Mouse (Mus musculus) large intestine, adult 2 months (tissue): ENCODE data around the gene Ern2. TPM values are rescaled to one million over a fixed set of nuclear protein-coding genes. Genes with fewer than 3 reads are reported as not detected.

ENCODE experiments used
- DNase-seq: peaks from one replicate; pipeline ENCODE4 v3.0.0-alpha.2; 2012; ENCODE audit warnings: low read depth, low spot score
- WGBS: fragments of 180-500 bp; shearing (Covaris S2); methylation state at CpG from one replicate; pipeline ENCODE4 v1.1.7; 2018; 5-methylcytosine and 5-hydroxymethylcytosine counted together
- polyA plus RNA-seq: library from polyadenylated mRNA; depleted of rRNA; stranded (reverse); fragments of >200 nt; gene quantifications from 2 replicates; pipeline ENCODE4 v1.2.3, GENCODE M21; 2012; rRNA removed

Ern2 gene
- 17.4 and 30.3 TPM in 2 replicates for polyA plus RNA-seq

DNA sequence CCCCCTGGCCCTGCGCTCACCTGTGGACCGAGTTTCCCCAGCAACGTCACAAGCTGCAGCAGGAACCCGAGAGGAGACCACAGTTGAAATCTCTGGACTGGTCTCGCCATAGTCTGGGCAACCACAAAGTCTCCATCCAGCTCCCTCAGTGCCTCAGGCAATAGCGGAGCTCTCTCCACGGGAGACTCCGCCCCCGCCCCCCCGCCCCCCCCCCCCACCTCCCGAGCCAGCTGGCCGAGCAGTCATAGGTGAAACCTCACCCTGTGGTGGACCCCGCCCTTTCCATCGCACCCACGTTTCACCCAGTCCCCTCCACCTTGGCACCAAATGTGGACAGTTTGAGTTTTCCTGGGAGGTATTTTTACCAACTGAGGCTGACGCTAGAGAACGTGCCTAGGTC, at the start of gene Ern2:
TSS of gene Ern2 (minus strand) at position 165 of the 400 bp plus-strand sequence.
- WGBS, result 7% methylated on average over 17 of the region's 17 CpGs
- DNase-seq, result no peak

GRCm38 (mm10) chr7:122230866-122231265, 44.9 kb upstream of the Ern2 start:
- 83% methylated on average over 4 of the region's 4 CpGs for WGBS
- DNase-seq, result no peak

GRCm38 (mm10) chr7:122229916-122230315, 43.9 kb upstream of the Ern2 start:
- WGBS, result 91% methylated on average over 4 of the region's 4 CpGs
- no peak for DNase-seq

GRCm38 (mm10) chr7:122229306-122229705, 43.3 kb upstream of the Ern2 start:
- WGBS, result 70% methylated on average over 3 of the region's 3 CpGs
- no peak for DNase-seq

- DNase-seq, result no peak
- WGBS, result 42% methylated on average over 4 of the region's 4 CpGs
These were observed 40.7 kb upstream of the Ern2 start for GRCm38 (mm10) chr7:122226744-122227143.

DNA sequence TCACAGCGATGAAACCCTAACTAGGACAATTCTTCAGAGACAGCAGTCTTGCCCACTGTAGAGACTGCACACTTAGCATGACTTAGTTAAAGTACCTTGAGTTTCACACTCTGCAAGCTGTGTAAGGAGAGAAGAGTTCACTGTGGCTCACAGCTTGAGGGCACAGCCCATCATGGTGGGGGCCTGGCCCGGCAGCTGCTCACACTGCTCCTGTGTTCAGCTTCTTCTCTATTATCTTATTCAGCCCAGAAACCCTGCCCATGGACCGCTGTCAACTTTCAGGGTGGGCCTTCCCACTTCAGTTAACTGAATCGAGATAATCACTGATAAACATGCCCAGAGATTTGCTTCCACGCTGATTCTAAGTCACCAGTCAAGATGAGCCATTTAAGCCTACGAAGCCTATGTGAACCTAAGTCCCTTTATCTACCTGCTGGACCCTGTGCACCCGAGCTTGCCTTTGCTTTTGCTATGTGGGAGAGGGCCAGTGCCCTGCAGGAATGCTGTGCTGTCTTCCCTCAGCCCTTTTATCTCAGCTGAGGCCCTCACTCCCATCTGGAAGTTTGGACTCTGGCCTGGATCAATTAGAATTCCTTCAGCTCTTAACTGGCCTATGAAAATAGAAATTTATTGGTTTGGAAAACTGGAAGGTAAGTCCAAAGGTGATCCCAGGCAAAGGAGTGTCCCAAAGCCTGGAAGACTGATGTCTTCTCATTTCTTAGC, 40.2 kb upstream of the Ern2 start:
- WGBS, result 38% methylated on average over 7 of the region's 7 CpGs
- peak; percentile 75 for DNase-seq

DNA sequence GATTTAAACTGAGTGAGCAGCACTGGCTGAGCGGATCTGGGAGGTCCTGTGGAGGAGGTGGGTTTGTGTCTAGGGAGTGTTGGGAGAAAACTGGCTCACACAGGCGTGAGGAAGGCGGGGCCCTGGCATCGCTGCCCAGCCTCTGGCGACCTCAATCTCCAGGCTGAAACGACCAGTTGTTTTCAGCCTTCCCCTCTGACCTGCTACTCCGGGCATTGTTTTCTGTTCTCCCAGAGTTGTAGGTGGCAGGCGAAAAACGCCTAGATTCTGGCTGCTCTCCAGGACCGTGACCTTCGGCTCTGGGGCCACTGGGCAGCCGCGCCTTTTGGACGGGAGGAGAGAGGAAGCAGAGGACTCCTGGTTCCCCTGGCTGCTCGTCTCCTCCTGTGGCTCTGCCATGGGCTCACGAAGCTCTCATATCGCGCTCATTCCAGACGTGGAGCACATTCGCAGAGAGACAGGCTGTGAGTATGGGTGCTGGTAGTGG, 33.4 kb upstream of the Ern2 start, which contains the start of gene Chp2:
TSS of gene Chp2 (plus strand) at position 182 of the 487 bp plus-strand sequence.
- peak; percentile 62 for DNase-seq
- 6% methylated on average over 20 of the region's 20 CpGs for WGBS

DNA sequence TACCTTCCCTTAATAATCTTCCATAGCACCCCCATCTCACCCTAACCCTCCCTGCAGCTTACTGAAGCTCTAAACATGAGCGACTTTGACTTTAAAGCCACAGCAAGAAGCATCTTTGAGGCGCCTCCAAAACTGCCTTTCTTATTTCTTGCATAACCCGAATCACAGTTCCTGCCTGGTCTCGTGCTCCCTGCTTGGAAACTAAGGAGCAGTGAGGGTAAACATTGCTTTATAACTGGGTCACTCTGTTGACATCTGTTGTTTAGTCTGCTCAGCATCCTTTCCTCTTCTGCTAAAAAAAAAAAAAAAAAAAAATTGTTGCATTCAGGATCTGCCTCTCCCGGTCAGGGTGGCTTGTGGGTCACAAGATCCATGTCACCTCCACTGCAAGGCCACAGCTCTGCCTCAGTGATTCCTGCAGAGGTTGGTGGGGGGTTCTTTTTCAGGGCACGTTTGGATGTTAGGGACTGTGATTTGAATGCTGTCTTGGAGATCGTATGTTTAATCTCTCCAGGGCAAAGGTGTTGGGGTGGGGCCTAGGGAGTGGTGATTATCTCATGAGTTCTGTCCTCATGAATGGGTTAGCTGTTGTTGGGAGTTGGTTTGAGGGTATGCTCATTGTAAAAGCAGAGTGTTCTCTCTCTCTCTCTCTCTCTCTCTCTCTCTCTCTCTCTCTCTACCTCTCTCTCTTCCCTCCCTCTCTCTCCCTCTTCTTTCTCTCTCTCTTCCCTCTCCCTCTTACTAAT, 22.4 kb upstream of the Ern2 start:
- no peak for DNase-seq
- WGBS, result 11% methylated on average over 7 of the region's 7 CpGs

DNA sequence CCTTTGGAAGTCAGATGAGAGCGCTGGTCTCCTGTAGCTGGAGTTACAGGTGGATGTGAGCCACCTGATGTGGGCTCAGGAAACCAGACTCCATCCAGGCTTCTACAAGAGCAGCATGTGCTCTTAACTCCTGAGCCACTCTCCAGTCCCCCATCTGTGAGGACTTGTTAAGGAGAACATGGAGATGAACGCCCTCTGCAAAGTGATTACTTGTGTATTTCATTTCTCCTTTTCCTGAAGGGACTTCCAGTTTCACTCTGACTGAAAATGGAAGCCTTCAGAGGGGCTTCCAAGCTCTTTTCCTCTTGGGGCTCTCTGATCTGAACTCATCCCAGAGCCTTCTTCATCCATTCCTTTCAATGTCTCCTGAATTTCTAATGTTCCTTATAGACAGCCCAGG, 20.1 kb upstream of the Ern2 start:
- no peak for DNase-seq
- 92% methylated on average over 2 of the region's 2 CpGs for WGBS

DNA sequence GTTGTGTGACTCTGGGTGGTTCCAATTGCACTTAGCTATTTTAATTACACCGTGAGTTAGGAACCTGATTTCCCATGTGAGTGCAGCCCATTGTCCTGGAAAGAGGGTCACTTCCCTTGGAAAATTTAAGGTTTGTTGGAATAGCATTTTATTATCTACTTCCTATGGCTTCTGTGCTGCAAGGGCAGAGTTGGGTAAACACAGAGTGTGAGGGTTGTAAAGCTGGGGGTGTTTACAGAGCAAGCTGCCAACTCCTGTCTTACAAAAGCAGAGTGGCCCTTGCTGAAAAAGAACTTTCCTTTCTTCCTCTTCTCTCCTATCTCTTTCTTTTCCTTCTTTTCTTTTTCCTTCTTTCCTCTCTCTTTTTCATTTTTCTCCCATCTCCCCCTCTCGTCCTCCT, 17.9 kb upstream of the Ern2 start:
- 16% methylated on average over 2 of the region's 2 CpGs for WGBS
- DNase-seq, result no peak

DNA sequence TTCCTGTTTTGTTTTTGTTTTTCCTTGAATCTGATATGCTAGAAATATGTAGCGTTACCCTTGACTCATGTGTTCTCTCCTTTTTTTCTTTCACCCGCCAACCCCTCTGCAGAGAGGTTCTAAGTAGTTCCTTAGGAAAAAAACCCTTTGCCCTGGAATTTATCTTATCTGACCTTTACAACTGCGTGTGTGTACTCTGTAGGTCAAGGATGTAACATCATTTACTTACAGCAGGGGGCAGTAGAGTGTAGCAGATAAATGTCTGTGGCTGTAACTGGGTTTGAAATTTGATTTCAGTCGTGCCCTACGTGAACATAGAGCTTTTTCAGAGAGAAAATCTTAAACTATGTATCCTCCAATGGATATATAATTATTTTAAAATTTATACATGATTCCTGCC, 13.3 kb upstream of the Ern2 start:
- DNase-seq, result no peak
- WGBS, result 14% methylated on average over 5 of the region's 5 CpGs

DNA sequence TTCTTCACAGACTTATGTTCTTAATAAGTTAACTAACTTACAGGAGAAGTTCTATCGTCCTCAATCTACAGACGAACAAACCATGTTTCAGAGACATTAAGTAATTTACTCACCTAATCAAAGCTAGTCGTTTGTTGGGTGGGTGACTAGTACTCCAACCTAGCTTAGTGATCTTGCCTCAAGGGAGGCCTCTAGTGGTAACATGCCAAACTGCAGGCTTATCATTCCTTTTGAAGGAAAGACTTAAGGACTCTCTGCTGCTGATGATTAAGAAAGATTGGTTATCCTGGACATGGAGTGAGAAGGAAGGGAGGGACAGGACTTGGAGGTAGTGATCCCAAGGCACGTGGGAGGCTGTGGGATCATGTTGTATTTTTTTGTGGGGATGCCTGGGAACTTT, 11.3 kb upstream of the Ern2 start:
- WGBS, result 22% methylated on average over 4 of the region's 4 CpGs
- DNase-seq, result peak; percentile 63

DNA sequence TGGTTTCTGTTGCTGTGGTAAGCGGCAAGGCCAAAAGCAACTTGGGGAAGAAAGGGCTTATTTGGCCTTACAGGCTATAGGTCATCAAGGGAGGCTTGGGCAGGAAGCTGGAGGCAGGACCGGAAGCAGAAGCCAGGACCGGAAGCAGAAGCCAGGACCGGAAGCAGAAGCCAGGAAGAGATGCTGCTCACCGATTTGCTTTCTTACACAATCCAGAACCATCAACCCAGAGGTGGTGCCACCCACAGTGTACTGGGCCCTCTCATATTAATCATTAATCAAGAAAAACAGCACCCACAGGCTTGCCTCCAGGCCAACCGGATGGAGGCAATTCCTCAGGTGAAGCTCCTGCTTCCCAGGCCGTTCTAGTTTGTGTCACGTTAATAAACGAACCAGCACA, 10.8 kb upstream of the Ern2 start:
- WGBS, result 30% methylated on average over 9 of the region's 9 CpGs
- DNase-seq, result no peak

DNA sequence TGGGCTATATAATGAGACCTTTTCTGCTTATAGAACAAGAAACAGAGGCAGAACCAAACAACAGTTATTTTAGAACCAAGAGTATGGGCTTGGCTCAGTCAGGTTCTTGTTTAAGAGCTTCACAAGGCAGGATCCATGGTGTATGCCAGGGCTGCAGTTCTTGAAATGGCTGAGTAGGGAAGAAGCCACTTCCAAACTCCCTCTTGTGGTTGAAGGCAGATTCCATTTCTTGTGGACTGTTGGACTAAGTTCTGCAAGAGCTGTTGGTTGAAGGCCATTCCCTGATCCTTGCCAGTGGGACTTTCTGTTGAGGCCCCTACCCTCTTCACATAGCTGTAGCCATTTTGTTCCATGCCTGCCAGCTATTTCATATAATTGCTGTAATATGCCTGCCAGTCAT, 7.9 kb upstream of the Ern2 start:
- DNase-seq, result no peak

- no peak for DNase-seq
- WGBS, result 78% methylated on average over 10 of the region's 10 CpGs
These were observed 5.1 kb upstream of the Ern2 start for GRCm38 (mm10) chr7:122191097-122191496.

DNA sequence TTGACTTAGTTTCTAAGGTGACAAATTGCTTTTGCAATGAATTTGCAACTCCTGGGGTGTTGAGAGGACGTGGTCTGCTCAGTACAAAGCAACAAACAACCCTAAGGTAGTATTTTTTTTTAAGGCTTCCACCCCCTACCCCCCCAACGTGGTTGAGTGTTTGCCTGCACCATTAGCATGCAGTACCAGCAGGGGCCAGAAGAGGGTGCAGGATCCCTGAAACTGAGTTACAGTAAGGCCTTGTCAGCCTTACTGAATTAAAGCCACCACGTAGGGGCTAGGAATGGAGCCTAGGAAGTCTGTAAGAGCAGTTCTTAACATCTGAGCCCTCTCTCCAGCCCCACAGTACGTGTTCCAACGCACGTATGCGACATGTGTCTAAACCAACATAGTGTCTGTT, 3.5 kb upstream of the Ern2 start:
- no peak for DNase-seq
- WGBS, result 36% methylated on average over 7 of the region's 7 CpGs

- DNase-seq, result peak; percentile 67
- 30% methylated on average over 5 of the region's 5 CpGs for WGBS
These were observed 1.4 kb downstream of the Ern2 start for GRCm38 (mm10) chr7:122184569-122184968.

- 92% methylated on average over 7 of the region's 7 CpGs for WGBS
- DNase-seq, result no peak
These were observed 5.3 kb downstream of the Ern2 start for GRCm38 (mm10) chr7:122180720-122181119.

DNA sequence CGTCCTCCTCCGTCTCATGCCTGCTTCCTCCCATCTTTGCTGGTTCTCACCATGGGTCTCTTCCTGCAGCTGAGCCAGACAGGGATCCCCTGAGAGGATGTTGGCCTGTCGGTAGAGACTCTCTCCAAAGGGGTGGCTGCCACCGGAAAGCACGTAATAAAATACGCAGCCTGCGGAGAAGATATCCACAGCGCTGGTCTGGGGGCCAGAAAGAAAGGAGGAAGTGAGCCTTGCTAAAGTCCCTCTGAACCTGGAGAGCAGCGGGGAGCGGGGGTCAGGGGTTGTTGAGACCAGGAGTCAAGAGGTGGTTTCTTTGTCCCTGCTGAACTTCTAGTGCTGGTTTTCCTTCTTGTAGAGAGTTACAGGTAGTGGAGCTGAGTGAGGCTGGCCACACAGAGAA, 14.4 kb downstream of the Ern2 start:
- 70% methylated on average over 10 of the region's 10 CpGs for WGBS
- no peak for DNase-seq

GRCm38 (mm10) chr7:122170705-122171104, 15.3 kb downstream of the Ern2 start:
- 84% methylated on average over 6 of the region's 6 CpGs for WGBS

DNA sequence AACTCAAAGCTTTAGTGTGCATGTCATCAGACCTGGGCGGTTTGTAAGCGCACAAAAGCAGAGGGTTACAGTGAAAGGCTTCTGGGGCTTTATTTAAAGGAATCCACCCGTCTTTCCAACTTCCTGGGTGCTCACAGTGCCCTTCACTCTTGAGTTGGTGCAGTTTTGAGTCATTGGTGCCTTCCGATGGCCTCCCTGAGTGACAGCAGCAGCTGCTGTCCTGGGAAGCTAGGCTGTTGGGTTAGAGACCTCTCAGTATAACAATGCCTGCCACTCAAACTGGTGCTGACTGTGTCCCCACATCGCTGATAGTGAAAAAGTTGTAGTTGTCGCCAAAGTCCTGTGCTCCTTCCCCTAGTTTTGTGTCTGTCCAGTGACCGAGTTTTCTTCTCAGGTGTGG, 18.8 kb downstream of the Ern2 start:
- WGBS, result 87% methylated on average over 7 of the region's 7 CpGs
- no peak for DNase-seq

More at GRCm38 (mm10) chr7:122170705-122171104, 15.3 kb downstream of the Ern2 start:
- no peak for DNase-seq
